Mouse (Mus musculus) A20 (cell line): Measurements from ENCODE around the gene Cib3.

Experiments
- DNase-seq: peaks from one replicate; pipeline ENCODE4 v3.0.0-alpha.2; 2011; ENCODE audit warnings: low read depth, low spot score

Gene Cib3

GRCm38 (mm10) chr8:72210710-72211109, 1.9 kb downstream of the Cib3 start:
- DNase-seq: no peak

GRCm38 (mm10) chr8:72210222-72210621, 2.4 kb downstream of the Cib3 start:
- DNase-seq: no peak

GRCm38 (mm10) chr8:72208582-72208981, 4.1 kb downstream of the Cib3 start:
- DNase-seq: no peak

GRCm38 (mm10) chr8:72197997-72198396, 14.6 kb downstream of the Cib3 start:
- no peak for DNase-seq

- DNase-seq: no peak
Observed at GRCm38 (mm10) chr8:72192065-72192464, 20.6 kb downstream of the Cib3 start.

- peak; percentile 86 for DNase-seq
Observed at GRCm38 (mm10) chr8:72190215-72190539, 22.5 kb downstream of the Cib3 start.

- DNase-seq: peak; percentile 91
Observed at GRCm38 (mm10) chr8:72189417-72190214, 23.0 kb downstream of the Cib3 start, which contains the start of gene Hsh2d. TSS of gene Hsh2d (plus strand) at chr8:72189638.

- DNase-seq: no peak
Observed at GRCm38 (mm10) chr8:72187793-72188331, 24.8 kb downstream of the Cib3 start.

- peak; percentile 77 for DNase-seq
Observed at GRCm38 (mm10) chr8:72183554-72184202, 29.0 kb downstream of the Cib3 start.

GRCm38 (mm10) chr8:72177346-72177925, 35.2 kb downstream of the Cib3 start:
- peak; percentile 61 for DNase-seq

GRCm38 (mm10) chr8:72169681-72170249, 42.9 kb downstream of the Cib3 start:
- no peak for DNase-seq

- peak; percentile 85 for DNase-seq
Observed at GRCm38 (mm10) chr8:72169098-72169668, 43.5 kb downstream of the Cib3 start.

GRCm38 (mm10) chr8:72162821-72163220, 49.8 kb downstream of the Cib3 start:
- no peak for DNase-seq

- peak; percentile 100 for DNase-seq
Observed at GRCm38 (mm10) chr8:72160707-72161697, 51.6 kb downstream of the Cib3 start, which contains the start of gene Rab8a. TSS of gene Rab8a (plus strand) at chr8:72161200.

GRCm38 (mm10) chr8:72160007-72160406, 52.6 kb downstream of the Cib3 start:
- DNase-seq: peak; percentile 68

GRCm38 (mm10) chr8:72158726-72159125, 53.9 kb downstream of the Cib3 start:
- no peak for DNase-seq

- no peak for DNase-seq
Observed at GRCm38 (mm10) chr8:72158096-72158495, 54.5 kb downstream of the Cib3 start.
